Comparison of ENCODE assay signal across 8 mouse cellular contexts in genomic region chr3:89448720-89449537, GRCm38 (mm10). TPM values are rescaled to one million over a fixed set of nuclear protein-coding genes. Genes with fewer than 3 reads are reported as not detected.
DNase-seq lines count a peak whose midpoint lies in the region; ATAC-seq and TF ChIP-seq lines count a peak whose summit lies in the region.

No protein-coding gene starts in this region.

- no peaks in the 10 kb centered on the region for H3K4me1 ChIP-seq in liver, adult 2 months (ENCODE audit: control insufficient read depth, insufficient read depth, low read length)
- peaks cover 3% of the 10 kb centered on the region; the same call in 1 of the 2 replicates for H3K4me1 ChIP-seq in stomach, embryonic 14.5 days (ENCODE audit: control insufficient read depth, insufficient read depth, low read length)

- no peaks in the 10 kb centered on the region for H3K36me3 ChIP-seq in liver, adult 2 months (ENCODE audit: control insufficient read depth, insufficient read depth, low read length)
- H3K36me3 ChIP-seq in stomach, embryonic 14.5 days (ENCODE audit: control insufficient read depth, insufficient read depth, low read length), result peaks cover 14% of the 10 kb centered on the region; the same call in 1 of the 2 replicates

- DNase-seq in cerebellum, postnatal 25 days, result peak; percentile 26 to 62
- DNase-seq in cerebellum, adult 11-12 months, result no peak
- DNase-seq in urinary bladder, postnatal 14 days (ENCODE audit: low spot score), result peak; percentile 52
- no peak for DNase-seq in urinary bladder, postnatal 36 days (ENCODE audit: low spot score in 2 of 2)
- peak; percentile 73 for DNase-seq in heart, postnatal 4 days
- DNase-seq in liver, adult 2 months (ENCODE audit: extremely low read depth, low read depth, low spot score), result peak; percentile 15
- no peak for DNase-seq in embryo, embryonic 9.5 days (ENCODE audit: extremely low spot score)

- H3K9me3 ChIP-seq in stomach, embryonic 14.5 days (ENCODE audit: control insufficient read depth, low read depth, low read length), result no peaks in the 10 kb centered on the region

- WGBS in liver, adult 2 months, result 67% methylated on average over 13 of the region's 13 CpGs
- WGBS in stomach, embryonic 14.5 days, result 64% methylated on average over 13 of the region's 13 CpGs

- no peak overlapping the region for H3K27ac ChIP-seq in liver, adult 2 months (replicated peaks; ENCODE audit: insufficient read depth, low read depth, low read length)
- no peak overlapping the region for H3K27ac ChIP-seq in stomach, embryonic 14.5 days (ENCODE audit: low read length)

- no peak overlapping the region for H3K4me2 ChIP-seq in stomach, embryonic 14.5 days (replicated peaks; ENCODE audit: low read depth, low read length)

- no peaks in the 10 kb centered on the region for H3K27me3 ChIP-seq in liver, adult 2 months (ENCODE audit: control insufficient read depth, insufficient read depth, low read length)
- H3K27me3 ChIP-seq in stomach, embryonic 14.5 days (ENCODE audit: control insufficient read depth, insufficient read depth, low read length), result no peaks in the 10 kb centered on the region

- peak; percentile 57; the same call in 1 of the 2 replicates for ATAC-seq in stomach, embryonic 14.5 days (ENCODE audit: insufficient number of reproducible peaks, insufficient read depth, low FRiP score, low read depth)

- no peak overlapping the region for H3K9ac ChIP-seq in liver, adult 2 months (ENCODE audit: low read depth, low read length)
- no peak overlapping the region for H3K9ac ChIP-seq in stomach, embryonic 14.5 days (replicated peaks; ENCODE audit: low read depth, low read length)

- TF ChIP-seq POLR2A in liver, adult 2 months (IDR thresholded peaks at IDR 0.05; ENCODE audit: extremely low read depth, insufficient read depth, low read length), result no peak

- no peak for TF ChIP-seq CTCF in liver, adult 2 months (IDR thresholded peaks at IDR 0.05; ENCODE audit: low read depth, low read length)

- no peak overlapping the region for H3K4me3 ChIP-seq in liver, adult 2 months (ENCODE audit: insufficient read depth, low read depth, low read length)
- H3K4me3 ChIP-seq in stomach, embryonic 14.5 days (ENCODE audit: low read depth, low read length), result no peak overlapping the region

- no peaks in the 10 kb centered on the region for H3K79me2 ChIP-seq in liver, adult 2 months (ENCODE audit: control insufficient read depth, insufficient read depth, low read length)

RNA-seq across cellular contexts. Expression of gene Pmvk, which starts 5.4 kb away (rescaled TPM):
- total RNA-seq in heart, postnatal 4 days (2021), result 10 to 100 TPM; 11.3 to 13.3 TPM
- 79.5 and 112 TPM in 2 replicates for total RNA-seq in liver, adult 2 months (2014; rRNA removed)
- 82.1 and 108 TPM in 2 replicates for polyA plus RNA-seq in liver, adult 2 months (2012; rRNA removed)
- polyA plus RNA-seq in stomach, embryonic 14.5 days (2014; fragmentation: Nextera tagmentation; extraction: Ambion mirVana), result 50.4 and 50.5 TPM in 2 replicates

RNA-seq across cellular contexts. Expression of gene Pbxip1, which starts 12.4 kb away (rescaled TPM):
- 10 to 100 TPM; 66.0 to 73.8 TPM for total RNA-seq in heart, postnatal 4 days (2021)
- 5.7 and 5.9 TPM in 2 replicates for total RNA-seq in liver, adult 2 months (2014; rRNA removed)
- polyA plus RNA-seq in liver, adult 2 months (2012; rRNA removed), result 6.6 and 9.1 TPM in 2 replicates
- 21.7 and 25.3 TPM in 2 replicates for polyA plus RNA-seq in stomach, embryonic 14.5 days (2014; fragmentation: Nextera tagmentation; extraction: Ambion mirVana)

RNA-seq across cellular contexts. Expression of gene Pygo2, which starts 18.9 kb away (rescaled TPM):
- total RNA-seq in heart, postnatal 4 days (2021), result 10 to 100 TPM; 20.3 to 22.1 TPM
- total RNA-seq in liver, adult 2 months (2014; rRNA removed), result 4.4 and 9.9 TPM in 2 replicates
- polyA plus RNA-seq in liver, adult 2 months (2012; rRNA removed), result 26.5 and 29.0 TPM in 2 replicates
- 39.7 and 49.2 TPM in 2 replicates for polyA plus RNA-seq in stomach, embryonic 14.5 days (2014; fragmentation: Nextera tagmentation; extraction: Ambion mirVana)

RNA-seq across cellular contexts. Expression of gene Shc1, which starts 30.7 kb away (rescaled TPM):
- total RNA-seq in heart, postnatal 4 days (2021), result 10 to 100 TPM; 68.8 to 69.2 TPM
- 37.7 and 42.0 TPM in 2 replicates for total RNA-seq in liver, adult 2 months (2014; rRNA removed)
- 56.8 and 57.4 TPM in 2 replicates for polyA plus RNA-seq in liver, adult 2 months (2012; rRNA removed)
- polyA plus RNA-seq in stomach, embryonic 14.5 days (2014; fragmentation: Nextera tagmentation; extraction: Ambion mirVana), result 68.7 and 73.2 TPM in 2 replicates

RNA-seq across cellular contexts. Expression of gene Cks1b, which starts 30.7 kb away (rescaled TPM):
- 10 to 100 TPM; 62.8 to 64.3 TPM for total RNA-seq in heart, postnatal 4 days (2021)
- 3.0 and 6.0 TPM in 2 replicates for total RNA-seq in liver, adult 2 months (2014; rRNA removed)
- 7.9 and 11.0 TPM in 2 replicates for polyA plus RNA-seq in liver, adult 2 months (2012; rRNA removed)
- polyA plus RNA-seq in stomach, embryonic 14.5 days (2014; fragmentation: Nextera tagmentation; extraction: Ambion mirVana), result 470 and 503 TPM in 2 replicates

Comparison
In these comparisons a context has a peak if more than half of its experiments do, and no peak if none do; other contexts are left out.
1. DNase-seq: peak in cerebellum, postnatal 25 days (2 of 2), urinary bladder, postnatal 14 days (single experiment), heart, postnatal 4 days (single experiment) and liver, adult 2 months (single experiment); none in cerebellum, adult 11-12 months (single experiment), urinary bladder, postnatal 36 days (0 of 2) and embryo, embryonic 9.5 days (single experiment).